Mouse (Mus musculus) CH12.LX (cell line): ENCODE measurements around the gene 4930426L09Rik. TPM values are rescaled to one million over a fixed set of nuclear protein-coding genes. Genes with fewer than 3 reads are reported as not detected.
"Not testable (repeated sequence)": the region's sequence is repeated elsewhere in the genome, so short reads cannot be mapped to it uniquely, and the experiment has no call there.

ENCODE experiments used
- DNase-seq: peaks from one replicate; pipeline ENCODE4 v3.0.0-alpha.2; 2013; ENCODE audit errors: extremely low read depth
- H3K27ac ChIP-seq: 2 replicates; pipeline ENCODE4 v1.5.1; 2012; ENCODE audit warnings: low read depth, mild to moderate bottlenecking, control low read depth, moderate library complexity; ENCODE audit not compliant: insufficient read depth
- H3K27me3 ChIP-seq: replicated peaks from 2 replicates; pipeline ENCODE3; 2012; ENCODE audit warnings: inconsistent platforms
- H3K36me3 ChIP-seq, 2 experiments: replicated peaks in 1 of 2; 2 replicates each; pipeline versions ENCODE3 to v1.6.1; 2012; ENCODE audit warnings: inconsistent platforms in 1 of 2, low read length in 1 of 2, mild to moderate bottlenecking in 1 of 2, mixed read lengths in 1 of 2, moderate library complexity in 1 of 2; ENCODE audit not compliant: control insufficient read depth in 1 of 2, insufficient read depth in 1 of 2
- H3K4me1 ChIP-seq, 2 experiments: 2 replicates each; pipeline ENCODE4 v1.6.1; 2012; ENCODE audit warnings: inconsistent platforms in 1 of 2, moderate library complexity in 1 of 2; ENCODE audit not compliant: insufficient read depth in 2 of 2, control insufficient read depth in 1 of 2
- H3K4me2 ChIP-seq: 2 replicates; pipeline ENCODE4 v1.6.1; 2012; ENCODE audit warnings: low read depth, mild to moderate bottlenecking, control low read depth; ENCODE audit not compliant: poor library complexity, insufficient read depth, severe bottlenecking
- H3K4me3 ChIP-seq, 3 experiments: fragments of 150-350 bp in 1 of 3; sonication (generic) in 1 of 3; replicated peaks in 1 of 3; 2 replicates each; pipeline versions ENCODE3 to v1.5.1; 2011 to 2012; ENCODE audit warnings: low read depth in 2 of 3, low read length in 2 of 3, mild to moderate bottlenecking in 2 of 3, moderate library complexity in 2 of 3, control low read depth in 1 of 3, improper control_type of control experiment in 1 of 3, inconsistent platforms in 1 of 3, mixed read lengths in 1 of 3; ENCODE audit not compliant: poor library complexity in 1 of 3
- H3K79me2 ChIP-seq: replicated peaks from 2 replicates; pipeline ENCODE4 v1.6.1; 2012; ENCODE audit warnings: mild to moderate bottlenecking, moderate library complexity; ENCODE audit not compliant: control insufficient read depth, poor library complexity, insufficient read depth, severe bottlenecking; ENCODE audit errors: extremely low read depth
- H3K9ac ChIP-seq: 2 replicates; pipeline ENCODE4 v1.6.1; 2012; ENCODE audit warnings: low read depth, mild to moderate bottlenecking, control low read depth, moderate library complexity; ENCODE audit not compliant: insufficient read depth
- H3K9me3 ChIP-seq: replicated peaks from 2 replicates; pipeline ENCODE3; 2012; ENCODE audit warnings: low read length, inconsistent platforms, mixed read lengths
- BHLHE40 ChIP-seq: IDR thresholded peaks from 2 replicates; pipeline ENCODE4 v1.6.1; 2011; ENCODE audit warnings: mild to moderate bottlenecking, low read depth, low read length, improper control_type of control experiment
- E2F4 ChIP-seq: IDR thresholded peaks from 2 replicates; pipeline ENCODE4 v1.6.1; 2011; ENCODE audit warnings: low read depth, low read length, improper control_type of control experiment; ENCODE audit not compliant: insufficient replicate concordance
- EP300 ChIP-seq: IDR thresholded peaks from 2 replicates; pipeline ENCODE4 v1.6.1; 2011; ENCODE audit warnings: low read length, improper control_type of control experiment
- ETS1 ChIP-seq: conservative IDR thresholded peaks from 2 replicates; pipeline ENCODE4 v1.6.1; 2012; ENCODE audit warnings: low read depth, mild to moderate bottlenecking, inconsistent platforms, low read length, improper control_type of control experiment, moderate library complexity
- GABPA ChIP-seq: IDR thresholded peaks from 2 replicates; pipeline ENCODE4 v1.6.1; 2012; ENCODE audit warnings: low read depth, low read length, improper control_type of control experiment, inconsistent platforms; ENCODE audit not compliant: insufficient replicate concordance
- HCFC1 ChIP-seq: IDR thresholded peaks from 2 replicates; pipeline ENCODE4 v1.6.1; 2012; ENCODE audit warnings: low read depth, mild to moderate bottlenecking, inconsistent platforms, low read length, improper control_type of control experiment
- JUN ChIP-seq: IDR thresholded peaks from 2 replicates; pipeline ENCODE4 v1.6.1; 2011; ENCODE audit warnings: low read depth, mild to moderate bottlenecking, low read length, improper control_type of control experiment, moderate library complexity; ENCODE audit not compliant: insufficient read depth
- KAT2A ChIP-seq: IDR thresholded peaks from 2 replicates; pipeline ENCODE4 v1.6.1; 2012; ENCODE audit warnings: low read length, improper control_type of control experiment, inconsistent platforms; ENCODE audit not compliant: insufficient replicate concordance
- MAFK ChIP-seq: IDR thresholded peaks from 2 replicates; pipeline ENCODE4 v1.6.1; 2011; ENCODE audit warnings: low read length, improper control_type of control experiment; ENCODE audit not compliant: insufficient replicate concordance
- MEF2A ChIP-seq: IDR thresholded peaks from 2 replicates; pipeline ENCODE4 v1.6.1; 2014; ENCODE audit warnings: low read depth, mild to moderate bottlenecking, inconsistent platforms, low read length, improper control_type of control experiment, borderline replicate concordance
- NELFE ChIP-seq: IDR thresholded peaks from 2 replicates; pipeline ENCODE4 v1.6.1; 2011; ENCODE audit warnings: low read depth, low read length, improper control_type of control experiment
- NRF1 ChIP-seq: IDR thresholded peaks from 2 replicates; pipeline ENCODE4 v1.6.1; 2014; ENCODE audit warnings: low read depth, mild to moderate bottlenecking, inconsistent platforms, low read length, improper control_type of control experiment, moderate library complexity
- PAX5 ChIP-seq: IDR thresholded peaks from 2 replicates; pipeline ENCODE4 v1.6.1; 2012; ENCODE audit warnings: low read length, inconsistent platforms, mixed read lengths
- POLR2A ChIP-seq: IDR thresholded peaks from 2 replicates; pipeline ENCODE4 v1.6.1; 2011; ENCODE audit warnings: low read depth, mild to moderate bottlenecking, improper control_type of control experiment, low read length
- POLR2AphosphoS2 ChIP-seq: IDR thresholded peaks from 2 replicates; pipeline ENCODE4 v1.6.1; 2011; ENCODE audit warnings: low read depth, low read length, improper control_type of control experiment
- TCF12 ChIP-seq: IDR thresholded peaks from 2 replicates; pipeline ENCODE4 v1.6.1; 2014; ENCODE audit warnings: low read depth, mild to moderate bottlenecking, inconsistent platforms, low read length, improper control_type of control experiment
- ZKSCAN1 ChIP-seq: IDR thresholded peaks from 2 replicates; pipeline ENCODE4 v1.6.1; 2012; ENCODE audit warnings: low read depth, inconsistent platforms, low read length, improper control_type of control experiment, borderline replicate concordance
- ZMIZ1 ChIP-seq: IDR thresholded peaks from 2 replicates; pipeline ENCODE4 v1.6.1; 2012; ENCODE audit warnings: low read depth, mild to moderate bottlenecking, inconsistent platforms, low read length, improper control_type of control experiment
- ZNF384 ChIP-seq: IDR thresholded peaks from 2 replicates; pipeline ENCODE4 v1.6.1; 2012; ENCODE audit warnings: low read depth, low read length, improper control_type of control experiment, inconsistent platforms
- dilution Hi-C: fragments of 300-500 bp; cut with MboI; formaldehyde crosslinking; loops from 2 replicates; pipeline ENCODE4 v1.14.3; 2020; ENCODE audit warnings: low sequenced_read_pairs; ENCODE audit not compliant: extremely low pct_unique_long_range_greater_than_20kb, extremely low pct_ligation_motif_present
- in situ Hi-C: fragments of 300-500 bp; cut with MboI; formaldehyde crosslinking; loops from 3 replicates; pipeline ENCODE4 v1.14.3; 2019; ENCODE audit warnings: low sequenced_read_pairs, low pct_ligation_motif_present, low pct_unique_long_range_greater_than_20kb, mixed read lengths
- polyA plus RNA-seq: library from polyadenylated mRNA; unstranded; fragments of >175 nt; gene quantifications from 2 replicates; pipeline ENCODE4 v1.2.1, GENCODE M21; 2012; ENCODE audit warnings: low read depth; ENCODE audit not compliant: insufficient read length
- total RNA-seq, 2 experiments: library from RNA; depleted of rRNA; stranded (reverse); fragments of 300-350 nt in 1 of 2; fragments of >200 nt in 1 of 2; gene quantifications; 2 replicates each; pipeline ENCODE4 v1.2.3; 2012 to 2014

The 4930426L09Rik gene
- total and polyA plus RNA-seq, 3 experiments = 0.26 to 0.31 (median 0.30) TPM

GRCm38 (mm10) chr2:19006124-19006523, 8.0 kb downstream of the 4930426L09Rik start:
- TF ChIP-seq ETS1 (no peak), ZMIZ1 (no peak), JUN (no peak)
- no peaks in the 10 kb centered on the region for H3K9me3 ChIP-seq
- dilution Hi-C loops = no loop called here
- H3K9ac ChIP-seq = no peak overlapping the region
- H3K4me1 ChIP-seq = peaks cover 10 to 50% of the 10 kb centered on the region in 2 experiments
- no peak for DNase-seq
- in situ Hi-C loops = no loop called here
- H3K36me3 ChIP-seq = no peaks in the 10 kb centered on the region
- no peak overlapping the region for H3K4me3 ChIP-seq
- H3K4me2 ChIP-seq = no peak overlapping the region
- no peaks in the 10 kb centered on the region for H3K79me2 ChIP-seq
- H3K27ac ChIP-seq = no peak overlapping the region
- H3K27me3 ChIP-seq = no peaks in the 10 kb centered on the region

- Histone ChIP-seq H3K9me3 (no peaks in the 10 kb centered on the region), H3K4me1 (peaks cover 10 to 50% of the 10 kb centered on the region in 2 experiments), H3K4me3 (no peak overlapping the region), H3K36me3 (no peaks in the 10 kb centered on the region), H3K27ac (no peak overlapping the region), H3K9ac (no peak overlapping the region), H3K4me2 (peak overlapping the region; percentile 56; the same call in 1 of the 2 replicates), H3K27me3 (no peaks in the 10 kb centered on the region), H3K79me2 (no peaks in the 10 kb centered on the region)
- dilution Hi-C loops = no loop called here
- no peak for DNase-seq
- in situ Hi-C loops = no loop called here
- TF ChIP-seq POLR2AphosphoS2 (no peak), PAX5 (no peak), TCF12 (no peak), HCFC1 (no peak), NRF1 (no peak), EP300 (no peak), GABPA (no peak), POLR2A (no peak), ZKSCAN1 (no peak), KAT2A (no peak), BHLHE40 (no peak), NELFE (no peak), ZNF384 (no peak), MAFK (no peak), ETS1 (no peak), E2F4 (no peak), MEF2A (no peak)
These were observed 9.4 kb downstream of the 4930426L09Rik start for GRCm38 (mm10) chr2:19007580-19007979.

- H3K27ac ChIP-seq, H3K36me3 ChIP-seq, DNase-seq, H3K4me3 ChIP-seq, dilution Hi-C loops, H3K9me3 ChIP-seq, H3K9ac ChIP-seq, H3K79me2 ChIP-seq, in situ Hi-C loops, H3K4me2 ChIP-seq, H3K27me3 ChIP-seq: not testable (repeated sequence)
- peaks cover 8 to 26% of the 10 kb centered on the region in 2 experiments for H3K4me1 ChIP-seq
These were observed 12.4 kb downstream of the 4930426L09Rik start for GRCm38 (mm10) chr2:19010541-19010940.
